Mouse (Mus musculus) midbrain, embryonic 16.5 days (tissue): ENCODE data around the gene Klhl6. TPM values are rescaled to one million over a fixed set of nuclear protein-coding genes. Genes with fewer than 3 reads are reported as not detected.

ENCODE experiments used
- ATAC-seq: fragments of 200-750 bp; cut with Nextera tagmentation; 2 replicates; pipeline ENCODE4 v1.8.0; 2017; ENCODE audit warnings: moderate TSS enrichment
- H3K27ac ChIP-seq: fragments of 300-500 bp; sonication (generic); 2 replicates; pipeline ENCODE4 v1.5.1; 2014; ENCODE audit warnings: mild to moderate bottlenecking, low read length, mixed read lengths
- H3K27me3 ChIP-seq: fragments of 300-500 bp; sonication (generic); 2 replicates; pipeline ENCODE4 v1.6.1; 2014; ENCODE audit warnings: low read depth, low read length, mixed read lengths; ENCODE audit not compliant: control insufficient read depth, insufficient read depth
- H3K36me3 ChIP-seq: fragments of 300-500 bp; sonication (generic); 2 replicates; pipeline ENCODE4 v1.6.1; 2014; ENCODE audit warnings: mild to moderate bottlenecking, low read length, moderate library complexity, mixed read lengths; ENCODE audit not compliant: control insufficient read depth, insufficient read depth
- H3K4me1 ChIP-seq: fragments of 300-500 bp; sonication (generic); 2 replicates; pipeline ENCODE4 v1.6.1; 2014; ENCODE audit warnings: mild to moderate bottlenecking, low read length, mixed read lengths; ENCODE audit not compliant: control insufficient read depth, insufficient read depth
- H3K4me2 ChIP-seq: fragments of 300-500 bp; sonication (generic); 2 replicates; pipeline ENCODE4 v1.6.1; 2014; ENCODE audit warnings: mild to moderate bottlenecking, low read length, mixed read lengths
- H3K4me3 ChIP-seq: fragments of 300-500 bp; sonication (generic); 2 replicates; pipeline ENCODE4 v1.5.1; 2014; ENCODE audit warnings: low read depth, mild to moderate bottlenecking, low read length, moderate library complexity, mixed read lengths
- H3K9ac ChIP-seq: fragments of 300-500 bp; sonication (generic); 2 replicates; pipeline ENCODE4 v1.6.1; 2014; ENCODE audit warnings: low read depth, low read length, mixed read lengths
- H3K9me3 ChIP-seq: fragments of 300-500 bp; sonication (generic); replicated peaks from 2 replicates; pipeline ENCODE4 v1.6.1; 2014; ENCODE audit warnings: mild to moderate bottlenecking, low read length, mixed read lengths; ENCODE audit not compliant: control insufficient read depth, poor library complexity, severe bottlenecking
- WGBS: fragments of 180-500 bp; shearing (Covaris S2); extraction: QIAGEN DNeasy Blood & Tissue Kit; methylation state at CpG from one replicate; pipeline ENCODE4 v1.1.7; 2014; 5-methylcytosine and 5-hydroxymethylcytosine counted together
- polyA plus RNA-seq: library from polyadenylated mRNA; unstranded; fragments of >200 nt; fragmentation: Nextera tagmentation; extraction: Ambion mirVana; gene quantifications from 2 replicates; pipeline ENCODE4 v1.2.1, GENCODE M21; 2015

The Klhl6 gene
- polyA plus RNA-seq, 1 experiment from 2014 or later: 3.8 TPM

DNA sequence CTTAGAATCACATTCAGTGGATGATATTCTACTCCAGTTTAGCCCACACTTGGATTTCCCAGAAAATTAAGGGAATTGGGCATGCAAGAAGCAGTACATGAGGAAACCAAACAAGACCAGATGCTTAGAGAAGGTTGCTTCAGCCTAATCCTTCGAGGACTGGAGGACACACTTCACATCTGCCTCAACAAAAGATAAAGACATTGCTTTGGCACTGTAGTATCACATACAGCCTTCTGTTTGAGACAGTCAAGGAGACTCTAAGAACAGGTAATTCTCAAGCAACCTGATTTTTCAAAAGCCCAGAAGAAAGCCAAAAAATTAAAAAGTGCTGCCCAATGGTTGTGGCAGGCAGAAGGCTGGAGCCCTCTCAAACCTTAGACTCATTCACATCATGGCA, 16.4 kb downstream of the Klhl6 start:
- H3K27ac ChIP-seq: no peak overlapping the region
- WGBS: 70% methylated on average over 1 of the region's 1 CpGs
- H3K36me3 ChIP-seq: no peaks in the 10 kb centered on the region
- H3K4me3 ChIP-seq: no peak overlapping the region
- no peaks in the 10 kb centered on the region for H3K27me3 ChIP-seq
- no peaks in the 10 kb centered on the region for H3K4me1 ChIP-seq
- no peak for ATAC-seq
- no peak overlapping the region for H3K9ac ChIP-seq
- H3K9me3 ChIP-seq: no peaks in the 10 kb centered on the region
- H3K4me2 ChIP-seq: no peak overlapping the region

- no peak for ATAC-seq
- Histone ChIP-seq H3K4me2 (no peak overlapping the region), H3K4me1 (no peaks in the 10 kb centered on the region), H3K9ac (no peak overlapping the region), H3K9me3 (no peaks in the 10 kb centered on the region), H3K27me3 (no peaks in the 10 kb centered on the region), H3K36me3 (no peaks in the 10 kb centered on the region), H3K27ac (no peak overlapping the region), H3K4me3 (no peak overlapping the region)
- WGBS: 91% methylated on average over 3 of the region's 3 CpGs
These were observed 19.9 kb downstream of the Klhl6 start for GRCm38 (mm10) chr16:19962951-19963350.

- no peaks in the 10 kb centered on the region for H3K9me3 ChIP-seq
- no peak overlapping the region for H3K27ac ChIP-seq
- H3K4me3 ChIP-seq: no peak overlapping the region
- H3K9ac ChIP-seq: no peak overlapping the region
- WGBS: 96% methylated on average over 2 of the region's 2 CpGs
- H3K27me3 ChIP-seq: no peaks in the 10 kb centered on the region
- H3K4me1 ChIP-seq: no peaks in the 10 kb centered on the region
- no peak overlapping the region for H3K4me2 ChIP-seq
- no peaks in the 10 kb centered on the region for H3K36me3 ChIP-seq
- ATAC-seq: no peak
These were observed 21.8 kb downstream of the Klhl6 start for GRCm38 (mm10) chr16:19961070-19961469.

DNA sequence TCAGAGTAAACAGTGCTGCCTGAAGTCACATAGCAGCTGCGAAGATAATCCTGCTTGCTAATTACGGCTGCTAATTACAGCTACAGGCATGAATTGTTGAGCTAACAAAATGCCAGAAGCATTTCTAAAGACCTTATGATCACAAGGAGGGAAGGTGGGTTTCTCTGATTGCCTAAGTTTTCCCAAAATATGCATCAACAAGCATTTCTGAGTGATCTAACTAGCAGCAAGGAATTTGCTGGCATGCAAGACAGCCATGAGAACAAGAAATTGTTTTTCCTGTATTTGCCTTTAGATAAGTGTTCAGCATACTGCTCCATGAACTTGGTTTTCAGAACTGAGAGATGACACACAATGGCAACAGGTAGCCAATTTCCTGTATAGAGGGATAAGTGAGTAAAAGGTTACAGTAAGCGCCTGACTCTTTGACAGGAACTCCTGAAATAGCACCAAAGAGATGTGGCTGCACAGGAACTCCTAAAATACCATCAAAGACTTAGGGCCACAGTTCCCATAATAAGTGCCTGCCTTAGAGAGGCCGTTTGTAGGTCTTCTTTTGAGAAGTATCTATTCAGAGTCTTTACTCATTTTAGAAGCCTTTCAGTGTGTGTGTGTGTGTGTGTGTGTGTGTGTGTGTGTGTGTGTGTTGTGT, 22.3 kb downstream of the Klhl6 start:
- ATAC-seq: no peak
- no peaks in the 10 kb centered on the region for H3K36me3 ChIP-seq
- H3K4me1 ChIP-seq: no peaks in the 10 kb centered on the region
- H3K4me3 ChIP-seq: no peak overlapping the region
- WGBS: 71% methylated on average over 4 of the region's 4 CpGs
- H3K9ac ChIP-seq: no peak overlapping the region
- H3K9me3 ChIP-seq: no peaks in the 10 kb centered on the region
- no peak overlapping the region for H3K27ac ChIP-seq
- no peak overlapping the region for H3K4me2 ChIP-seq
- H3K27me3 ChIP-seq: no peaks in the 10 kb centered on the region

DNA sequence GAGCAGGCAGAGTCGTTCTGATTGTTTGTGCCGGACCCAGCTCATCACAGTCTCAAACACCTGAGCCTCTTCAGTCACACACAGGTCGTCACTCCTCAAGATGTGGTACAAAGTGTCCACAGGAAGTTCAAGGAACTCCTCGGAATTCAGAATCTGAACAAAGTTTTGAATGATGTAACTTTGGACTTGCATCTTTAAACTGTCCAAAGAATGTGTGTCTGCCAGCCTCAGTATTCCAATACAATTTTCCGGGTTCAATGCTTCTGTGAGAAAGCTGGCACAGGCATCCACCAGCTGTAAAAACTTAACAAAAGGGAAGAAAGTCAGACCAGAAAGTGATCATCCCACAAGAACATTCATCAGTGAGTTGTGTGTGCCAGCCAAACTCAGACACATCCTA, 25.8 kb downstream of the Klhl6 start:
- Histone ChIP-seq H3K27ac (no peak overlapping the region), H3K9ac (no peak overlapping the region), H3K36me3 (no peaks in the 10 kb centered on the region), H3K4me2 (no peak overlapping the region), H3K4me3 (no peak overlapping the region), H3K4me1 (no peaks in the 10 kb centered on the region), H3K9me3 (no peaks in the 10 kb centered on the region), H3K27me3 (no peaks in the 10 kb centered on the region)
- WGBS: 88% methylated on average over 5 of the region's 5 CpGs
- no peak for ATAC-seq

- H3K9ac ChIP-seq: no peak overlapping the region
- H3K4me3 ChIP-seq: no peak overlapping the region
- H3K27ac ChIP-seq: no peak overlapping the region
- H3K36me3 ChIP-seq: no peaks in the 10 kb centered on the region
- H3K9me3 ChIP-seq: no peaks in the 10 kb centered on the region
- H3K4me2 ChIP-seq: no peak overlapping the region
- ATAC-seq: no peak
- H3K4me1 ChIP-seq: no peaks in the 10 kb centered on the region
- 91% methylated on average over 3 of the region's 3 CpGs for WGBS
- no peaks in the 10 kb centered on the region for H3K27me3 ChIP-seq
These were observed 35.5 kb downstream of the Klhl6 start for GRCm38 (mm10) chr16:19947336-19947735.

- H3K27ac ChIP-seq: no peak overlapping the region
- WGBS: 84% methylated on average over 11 of the region's 11 CpGs
- no peaks in the 10 kb centered on the region for H3K36me3 ChIP-seq
- no peak overlapping the region for H3K4me3 ChIP-seq
- no peaks in the 10 kb centered on the region for H3K9me3 ChIP-seq
- H3K9ac ChIP-seq: no peak overlapping the region
- no peak for ATAC-seq
- no peaks in the 10 kb centered on the region for H3K4me1 ChIP-seq
- no peak overlapping the region for H3K4me2 ChIP-seq
- no peaks in the 10 kb centered on the region for H3K27me3 ChIP-seq
These were observed 36.1 kb downstream of the Klhl6 start for GRCm38 (mm10) chr16:19946578-19947298.

- Histone ChIP-seq H3K27me3 (no peaks in the 10 kb centered on the region), H3K4me1 (no peaks in the 10 kb centered on the region)
- ATAC-seq: no peak
These were observed 62.0 kb downstream of the Klhl6 start for GRCm38 (mm10) chr16:19920823-19921222.

DNA sequence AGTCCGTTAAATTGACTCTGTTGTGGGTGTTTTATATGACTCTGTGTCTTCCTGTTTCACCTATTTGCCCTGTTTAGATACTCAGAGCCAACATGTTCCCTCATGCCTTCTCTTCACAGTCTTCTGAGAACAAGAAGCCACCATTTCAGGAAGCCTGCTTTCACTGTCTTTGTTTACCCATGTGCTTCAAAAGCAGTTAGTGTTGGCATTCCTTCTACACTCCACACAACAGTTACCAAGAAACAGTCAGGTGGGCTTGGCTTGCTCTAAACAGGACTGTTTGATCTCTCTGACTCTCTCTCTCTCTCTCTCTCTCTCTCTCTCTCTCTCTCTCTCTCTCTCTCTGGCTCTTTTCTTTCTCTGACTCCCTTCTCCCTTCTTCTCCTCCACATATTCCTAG, 64.6 kb downstream of the Klhl6 start:
- no peak for ATAC-seq
- Histone ChIP-seq H3K27me3 (no peaks in the 10 kb centered on the region), H3K4me3 (no peak overlapping the region), H3K9ac (no peak overlapping the region), H3K4me2 (no peak overlapping the region), H3K4me1 (no peaks in the 10 kb centered on the region), H3K27ac (no peak overlapping the region), H3K9me3 (no peaks in the 10 kb centered on the region), H3K36me3 (no peaks in the 10 kb centered on the region)
- WGBS: 84% methylated on average over 1 of the region's 1 CpGs

More at GRCm38 (mm10) chr16:19920823-19921222, 62.0 kb downstream of the Klhl6 start:
- no peak overlapping the region for H3K9ac ChIP-seq
- H3K27ac ChIP-seq: no peak overlapping the region
- no peaks in the 10 kb centered on the region for H3K9me3 ChIP-seq
- H3K36me3 ChIP-seq: no peaks in the 10 kb centered on the region
- H3K4me2 ChIP-seq: no peak overlapping the region
- H3K4me3 ChIP-seq: no peak overlapping the region
